Mouse (Mus musculus) 416B (cell line): ENCODE measurements around the gene Becn1.
A peak's percentile ranks its signal among the peaks of the same experiment; 100 is the strongest.

Experiments
- DNase-seq: peaks from one replicate; pipeline ENCODE4 v3.0.0; 2011; ENCODE audit warnings: low read depth

Becn1 gene

DNA sequence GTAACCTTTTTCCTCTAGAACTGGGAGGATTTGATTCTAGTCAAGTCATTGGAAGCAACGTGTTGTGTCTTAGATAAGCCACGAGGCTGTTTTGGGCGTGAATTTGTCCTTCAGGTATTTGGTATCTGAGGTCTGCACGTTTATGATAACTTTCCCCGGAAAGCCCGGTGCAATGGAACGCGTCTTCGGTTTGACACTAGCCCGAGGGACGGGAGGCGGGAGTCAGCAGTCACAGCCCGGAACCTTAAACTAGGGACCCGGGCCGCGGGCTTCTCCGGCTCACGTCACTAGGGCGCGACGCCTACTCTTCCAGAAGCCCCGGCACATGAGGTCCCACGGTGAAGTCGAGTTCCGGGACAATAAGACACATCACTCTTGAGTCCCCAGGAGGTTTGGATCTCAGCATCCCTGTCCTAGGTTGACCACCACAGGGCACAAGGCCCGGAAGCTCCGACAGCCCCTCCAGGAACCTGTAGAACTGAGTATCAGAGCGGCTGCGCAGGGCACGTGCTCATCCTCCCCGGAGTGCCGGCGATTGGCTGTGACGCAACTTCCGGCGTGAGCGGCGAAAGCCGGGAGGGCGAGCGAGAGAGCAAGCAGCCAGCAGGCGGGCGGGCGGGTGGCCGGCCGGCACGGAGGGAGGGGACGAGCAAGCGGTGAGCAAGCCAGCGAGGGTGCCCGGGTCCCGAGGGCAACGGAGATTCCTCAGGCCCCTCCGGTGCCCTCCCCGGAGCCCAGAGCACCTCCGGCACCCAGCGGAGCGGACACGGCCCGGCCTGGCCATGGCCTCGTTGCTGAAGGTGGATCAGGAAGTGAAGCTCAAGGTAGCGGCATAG is 13.8 kb upstream of the Becn1 start, which contains the start of gene Psme3:
TSS of gene Psme3 (plus strand) at position 549 of the 836 bp plus-strand sequence.
- DNase-seq = peak; percentile 97

DNA sequence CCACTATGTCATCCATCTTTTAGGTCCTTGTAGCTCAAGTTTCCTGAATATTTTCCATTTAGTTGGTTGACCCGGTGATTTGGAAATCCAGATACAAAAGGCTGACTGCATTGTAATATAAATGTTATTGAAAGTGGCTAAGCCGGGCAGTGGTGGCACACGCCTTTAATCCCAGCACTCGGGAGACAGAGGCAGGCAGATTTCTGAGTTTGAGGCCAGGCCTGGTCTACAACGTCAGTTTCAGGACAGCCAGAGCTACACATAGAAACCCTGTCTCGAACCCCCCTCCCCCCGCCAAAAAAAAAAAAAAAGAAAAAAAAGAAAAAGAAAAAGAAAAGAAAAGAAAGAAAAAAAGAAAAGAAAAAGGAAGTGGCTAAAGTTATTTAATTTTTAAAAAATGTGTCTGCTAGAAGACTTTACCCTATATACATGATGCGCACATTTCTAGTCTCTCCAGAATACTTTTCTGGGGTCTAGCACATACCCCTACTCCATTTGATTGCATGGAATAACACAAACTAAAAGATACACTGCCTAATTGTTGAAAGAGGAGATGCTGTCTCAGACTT is 13.1 kb upstream of the Becn1 start:
- DNase-seq = peak; percentile 14

DNA sequence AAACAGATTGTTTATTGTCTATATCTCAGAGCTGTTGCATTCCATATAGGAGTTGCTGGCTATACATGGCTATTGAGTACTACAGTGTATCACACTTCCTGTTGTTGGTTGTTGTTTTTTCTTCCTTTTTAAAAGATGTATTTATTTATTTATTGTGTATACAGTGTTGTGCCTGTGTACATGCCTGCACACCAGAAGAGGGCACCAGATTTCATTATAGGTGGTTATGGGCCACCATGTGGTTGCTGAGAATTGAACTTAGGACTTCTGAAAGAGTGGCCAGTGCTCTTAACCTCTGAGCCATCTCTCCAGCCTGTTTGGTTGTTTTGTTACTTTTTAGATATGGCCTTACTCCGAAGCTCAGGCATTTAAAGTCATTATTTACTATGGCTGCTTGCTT is 12.5 kb upstream of the Becn1 start:
- peak; percentile 25 for DNase-seq

DNA sequence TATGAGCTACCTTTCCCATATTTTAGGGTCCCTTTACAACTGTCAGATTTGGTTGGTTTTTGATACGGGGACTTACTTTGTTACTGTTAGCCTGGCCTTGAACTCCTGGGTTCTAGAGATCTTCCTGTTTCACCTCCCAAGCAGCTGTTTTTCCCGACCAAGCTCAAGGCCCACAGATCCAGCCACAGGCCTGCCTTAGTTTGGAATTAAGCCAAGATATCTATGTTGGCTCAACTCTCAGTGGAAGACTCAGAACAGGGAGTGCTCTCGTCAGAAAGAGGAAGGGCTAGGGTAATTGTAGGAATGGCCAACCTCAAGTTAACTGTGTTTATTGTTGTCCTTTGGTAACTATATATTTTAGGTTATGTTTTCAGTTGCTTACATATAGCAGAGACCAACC is 10.1 kb upstream of the Becn1 start:
- peak; percentile 73 for DNase-seq

DNA sequence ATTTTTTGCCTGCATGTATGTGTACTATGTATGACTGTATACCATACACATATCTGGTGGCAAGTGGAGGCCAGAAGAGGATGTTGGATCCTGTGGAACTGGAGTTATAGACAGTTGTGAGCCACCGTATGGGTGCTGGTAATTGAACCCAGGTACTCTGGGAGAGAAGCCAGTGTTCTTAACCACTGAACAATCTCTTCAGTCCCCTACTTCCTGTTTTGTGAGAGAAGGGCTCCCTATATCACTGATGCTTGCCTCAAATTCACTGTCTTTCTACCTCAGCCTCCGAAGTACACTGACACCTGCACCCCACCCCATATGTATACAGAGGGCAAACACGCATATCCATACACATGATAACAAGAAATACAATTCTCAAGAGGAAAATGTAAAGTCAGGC is 9.0 kb upstream of the Becn1 start:
- peak; percentile 21 for DNase-seq

DNA sequence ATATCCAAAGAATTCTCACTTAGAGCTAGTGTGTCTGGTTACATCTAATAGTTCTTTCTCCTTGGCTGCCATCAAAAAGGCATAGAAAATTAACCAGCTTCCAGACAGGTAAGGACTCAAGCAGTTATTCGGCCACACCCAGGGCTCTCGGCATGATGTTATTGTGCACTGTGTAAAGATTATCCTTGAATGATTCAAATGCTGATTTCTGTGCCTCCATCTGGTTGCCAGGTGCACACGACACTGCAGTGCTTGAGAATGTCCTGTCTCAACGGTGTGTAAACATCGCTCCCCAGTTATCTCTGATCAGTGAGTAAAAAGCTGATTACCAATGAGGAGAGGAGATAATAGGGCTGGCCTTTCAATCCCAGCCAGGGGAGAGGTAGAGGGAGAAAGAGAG is 5.7 kb upstream of the Becn1 start:
- no peak for DNase-seq

DNA sequence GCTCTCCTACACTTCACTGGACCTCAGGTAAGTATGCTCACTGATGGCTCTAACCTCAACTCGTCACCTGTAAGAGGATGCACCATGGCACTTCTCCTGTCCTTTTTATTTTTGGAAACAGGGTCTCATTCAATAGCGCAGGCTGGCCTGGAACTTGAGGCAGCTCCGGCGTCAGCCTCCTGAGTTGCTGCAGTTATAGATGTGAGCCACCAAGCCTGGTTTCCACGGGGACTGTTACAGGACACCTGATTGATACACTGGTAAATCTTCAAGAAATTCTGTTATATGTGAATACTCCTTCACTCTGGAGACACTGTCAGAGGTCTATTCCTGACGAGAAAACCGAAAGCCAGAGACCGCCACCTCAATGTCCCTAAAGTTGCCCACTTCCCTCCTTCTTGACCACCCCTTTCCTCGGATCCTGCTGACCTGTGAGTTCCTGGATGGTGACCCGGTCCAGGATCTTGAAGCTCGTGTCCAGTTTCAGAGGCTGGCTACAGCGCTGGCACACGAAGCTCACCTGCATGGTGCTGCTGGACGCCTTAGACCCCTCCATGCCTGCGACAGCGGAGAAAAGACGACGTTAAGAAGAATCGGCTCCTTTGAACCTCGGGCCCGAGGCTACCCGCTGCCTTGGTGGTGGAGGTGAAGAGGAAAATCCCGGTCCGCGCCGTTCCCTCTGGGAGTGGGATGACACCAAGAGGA is 635 bp downstream of the Becn1 start:
- peak; percentile 19 for DNase-seq

DNA sequence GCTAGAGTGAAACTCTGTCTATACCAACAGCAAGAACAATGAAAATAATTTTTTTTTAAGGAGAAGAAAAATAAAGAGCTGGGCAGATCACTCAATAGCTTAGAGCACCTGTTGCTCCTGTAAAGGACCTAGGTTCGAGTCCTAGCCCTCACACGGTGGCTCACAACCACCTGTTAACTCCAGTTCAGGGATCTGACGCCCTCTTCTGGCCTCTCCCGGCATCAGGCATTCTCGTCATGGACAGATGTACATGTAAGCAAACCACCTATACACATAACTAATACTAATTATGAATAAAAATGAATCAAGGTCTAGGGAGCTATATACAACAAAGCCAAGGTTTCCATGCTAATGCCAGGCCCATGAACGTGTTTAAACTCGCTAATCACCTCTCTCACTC is 1.2 kb downstream of the Becn1 start:
- peak; percentile 35 for DNase-seq

DNA sequence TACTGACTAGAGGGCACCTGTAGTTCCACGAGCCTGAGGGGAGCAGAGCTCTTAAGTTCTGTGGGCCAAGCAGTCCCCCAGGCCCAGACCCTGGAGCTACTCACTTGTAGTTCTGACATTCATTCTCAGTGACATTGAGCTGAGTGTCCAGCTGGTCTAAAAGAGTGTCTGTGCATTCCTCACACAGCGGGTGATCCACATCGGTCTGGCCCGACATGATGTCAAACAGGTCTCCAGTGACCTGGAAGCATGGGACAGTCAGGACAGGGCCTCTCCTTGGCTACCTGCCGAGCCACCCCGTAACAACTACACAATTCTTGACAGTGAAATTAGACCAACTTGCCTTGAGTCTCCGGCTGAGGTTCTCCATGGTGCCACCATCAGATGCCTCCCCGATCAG is 6.9 kb downstream of the Becn1 start:
- DNase-seq = no peak

DNA sequence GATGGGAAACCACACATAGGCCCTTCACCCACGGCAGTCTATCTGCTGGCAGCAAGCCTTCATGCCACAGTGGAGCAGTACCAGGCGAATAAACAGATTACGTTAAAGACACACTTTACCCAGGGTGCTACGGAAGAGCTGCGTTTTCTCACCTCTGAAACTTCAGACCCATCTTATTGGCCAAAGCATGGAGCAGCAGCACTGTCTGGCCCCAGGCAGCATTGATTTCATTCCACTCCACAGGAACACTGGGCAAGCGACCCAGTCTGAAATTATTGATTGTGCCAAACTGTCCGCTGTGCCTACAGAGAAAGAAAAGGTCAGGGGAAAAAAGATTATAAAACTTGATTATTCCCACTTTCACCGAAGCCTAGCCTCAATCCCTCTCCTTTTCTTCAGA is 10.9 kb downstream of the Becn1 start:
- DNase-seq = no peak

DNA sequence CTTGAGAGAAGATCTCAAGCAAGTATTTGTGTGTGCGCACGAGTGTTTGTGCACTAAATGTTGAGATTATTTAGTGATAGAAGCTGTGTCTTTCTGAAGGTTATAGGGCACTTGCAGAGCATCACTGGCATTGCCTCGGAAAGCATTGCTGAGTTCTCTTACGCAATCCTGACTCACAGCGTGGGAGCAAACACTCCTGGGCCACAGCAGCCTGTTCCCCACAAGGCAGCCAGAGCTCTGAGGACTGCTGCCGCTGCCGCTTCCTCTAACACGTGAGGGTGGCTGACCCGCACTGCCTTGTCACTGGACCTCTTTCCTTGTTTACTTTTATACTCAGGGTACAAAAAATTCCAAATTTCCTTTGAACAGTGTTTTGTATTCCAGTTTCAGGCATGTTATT is 14.8 kb downstream of the Becn1 start:
- peak; percentile 85 for DNase-seq

DNA sequence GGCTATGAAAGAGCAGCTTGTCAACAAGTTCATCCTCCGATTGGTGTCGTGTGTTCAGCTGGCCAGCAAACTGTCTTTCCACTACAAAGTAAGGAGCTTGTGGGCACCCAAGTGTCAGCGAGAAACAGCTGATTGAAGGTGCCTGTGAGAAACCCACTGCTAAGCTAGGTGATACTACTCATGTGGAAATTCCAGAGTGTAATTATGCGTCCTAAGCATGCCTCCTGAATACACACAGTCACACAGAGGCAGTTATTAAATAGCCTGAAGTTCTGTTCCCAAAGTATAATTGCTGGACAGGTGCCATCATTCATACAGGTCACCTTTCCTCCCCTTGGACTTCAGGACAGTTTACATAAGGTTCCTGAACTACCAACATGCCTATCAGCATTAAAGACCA is 18.3 kb downstream of the Becn1 start:
- no peak for DNase-seq

DNA sequence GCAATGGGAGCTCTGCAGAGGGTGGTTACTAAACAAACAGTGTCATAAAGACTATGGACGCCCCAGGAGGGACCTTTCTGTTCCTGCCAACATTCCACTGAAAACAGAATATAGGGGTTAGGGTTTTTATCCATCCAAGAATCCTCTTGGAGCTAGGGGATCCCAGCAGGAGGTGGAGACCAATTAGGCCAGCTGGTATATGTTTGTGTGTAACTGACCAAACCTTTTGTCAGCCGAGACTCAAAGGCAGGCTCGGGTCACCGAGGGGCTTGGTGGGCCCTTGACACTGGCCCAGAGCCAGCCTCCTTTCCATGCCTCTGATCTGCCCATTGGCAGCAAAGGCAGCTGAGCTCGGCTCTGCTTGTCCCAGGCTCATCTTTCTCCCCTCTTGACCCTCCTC is 19.2 kb downstream of the Becn1 start:
- DNase-seq = no peak

DNA sequence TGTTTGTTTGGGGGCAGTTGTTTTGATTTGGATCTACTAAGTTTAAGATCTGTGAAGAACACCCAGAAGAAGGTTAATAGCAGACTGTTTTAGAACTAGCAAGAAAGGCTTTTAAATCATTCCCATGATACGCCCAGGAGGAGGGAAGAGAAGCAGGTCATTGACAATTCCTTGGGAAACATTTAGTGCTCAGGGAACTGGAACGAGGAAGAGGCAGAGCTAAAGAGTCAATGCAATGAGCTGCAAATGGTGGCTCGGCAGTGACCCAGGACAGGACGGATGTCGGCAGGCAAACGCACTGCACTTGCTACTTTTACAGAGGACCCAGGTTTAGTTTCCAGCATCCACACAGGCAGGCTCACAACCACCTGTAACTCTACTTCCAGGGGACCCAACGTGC is 21.2 kb downstream of the Becn1 start:
- DNase-seq = no peak

DNA sequence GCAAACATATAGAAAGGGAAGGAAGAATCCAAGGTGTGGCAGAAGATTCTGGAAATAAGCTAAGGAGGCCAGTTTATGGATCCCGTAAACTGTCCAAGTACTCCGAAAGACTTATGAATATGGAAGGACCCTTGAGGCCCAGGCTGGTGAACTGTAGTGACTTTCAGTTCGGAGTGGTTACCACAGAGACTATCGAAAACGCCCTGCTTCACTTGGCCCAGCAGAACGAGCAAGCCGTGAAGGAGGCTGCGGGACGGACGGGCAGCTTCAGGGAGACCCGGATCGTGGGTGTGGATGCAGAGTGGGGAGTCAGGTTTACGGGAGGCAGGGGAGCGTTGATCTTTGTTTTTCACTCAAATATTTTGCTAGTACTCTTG is 22.9 kb downstream of the Becn1 start:
- no peak for DNase-seq

DNA sequence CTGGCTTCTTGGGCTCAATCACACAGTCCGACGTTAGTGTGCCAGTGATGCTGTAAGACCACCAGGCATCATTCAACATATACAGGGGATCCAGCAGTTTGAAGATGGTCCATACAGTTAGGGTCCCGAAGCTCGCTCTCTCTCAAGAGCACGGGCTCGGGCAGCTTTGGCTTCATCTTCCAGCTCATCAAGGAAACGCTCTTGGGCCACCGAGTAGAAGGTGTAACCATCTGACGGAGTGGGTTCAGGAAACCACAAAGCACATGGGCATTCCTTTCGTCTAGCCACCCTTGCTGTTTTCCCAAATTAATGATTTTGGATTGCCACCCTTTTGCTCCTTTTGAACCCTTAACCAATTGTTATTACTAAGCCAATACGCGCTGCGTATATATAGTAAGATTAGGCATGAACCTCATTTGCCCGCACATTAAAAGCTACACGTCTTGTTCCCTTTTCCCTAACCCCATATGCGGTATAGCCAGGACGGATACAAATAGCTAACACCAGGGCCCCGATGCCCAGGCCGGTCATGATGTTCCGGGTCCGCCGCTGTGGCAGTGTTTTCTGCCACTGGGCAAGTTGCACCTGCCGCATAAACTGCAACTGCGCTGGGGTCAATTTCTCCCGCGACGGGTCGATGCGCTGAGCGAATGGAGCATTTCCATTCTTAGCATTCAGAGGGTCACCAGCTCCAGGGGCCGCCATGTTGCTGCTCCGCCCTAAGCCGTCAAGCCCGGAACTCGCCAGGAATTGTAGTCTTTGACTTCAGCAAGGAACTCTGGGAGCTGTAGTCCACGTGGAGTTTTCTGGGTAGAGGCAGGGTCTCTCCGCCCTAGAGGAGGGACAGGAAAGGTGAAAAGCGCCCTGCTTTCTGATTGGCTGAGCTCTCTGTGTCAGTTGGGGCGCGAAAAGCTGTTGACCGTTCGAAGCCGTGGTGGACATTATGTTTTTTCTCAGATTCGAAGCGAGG is 23.6 kb downstream of the Becn1 start, which contains the start of the genes Cntd1 and Coa3:
TSS of gene Cntd1 (plus strand) at position 790 of the 970 bp plus-strand sequence.
TSS of gene Coa3 (minus strand) at position 892 of the 970 bp plus-strand sequence.
- peak; percentile 94 for DNase-seq

DNA sequence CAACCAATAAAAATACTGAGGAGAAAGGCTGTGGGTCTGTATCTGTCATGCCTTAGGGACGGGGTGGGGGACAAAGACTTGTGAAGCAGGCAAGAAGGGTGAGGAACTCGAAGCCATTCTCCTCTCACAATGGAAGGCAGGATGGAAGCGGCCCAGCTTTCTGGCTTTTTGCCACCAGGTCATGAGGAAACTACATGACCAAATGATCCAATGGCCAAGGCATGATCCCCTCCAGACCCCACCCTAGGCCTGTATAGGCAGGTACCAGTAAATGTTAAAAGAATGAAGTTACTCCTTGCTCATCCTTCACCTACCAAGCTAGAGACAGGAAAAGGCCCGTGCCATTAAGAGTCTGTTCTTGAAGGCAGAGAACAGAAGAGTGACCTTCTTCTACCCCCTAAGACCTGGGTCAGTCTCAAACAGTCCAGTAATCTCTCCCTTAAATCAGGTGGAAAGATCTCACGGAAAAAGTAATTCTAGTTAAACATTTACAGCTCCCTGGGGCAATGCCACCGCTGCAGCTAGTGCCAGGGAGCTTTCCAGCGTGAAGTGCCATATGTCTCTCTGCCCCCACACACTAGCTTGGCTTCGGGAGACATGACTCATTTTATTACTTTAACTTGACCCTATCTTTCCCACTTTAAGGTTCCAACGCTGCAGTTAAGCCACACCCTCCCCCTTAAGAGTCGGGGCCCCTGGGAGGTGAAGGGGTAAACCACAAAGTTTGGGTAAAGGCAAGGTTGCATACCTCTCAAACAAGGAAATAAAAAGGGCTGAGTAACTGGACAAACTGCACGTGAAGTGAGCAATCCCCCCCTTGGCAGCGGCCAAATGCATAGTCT is 24.5 kb downstream of the Becn1 start:
- DNase-seq = peak; percentile 77

DNA sequence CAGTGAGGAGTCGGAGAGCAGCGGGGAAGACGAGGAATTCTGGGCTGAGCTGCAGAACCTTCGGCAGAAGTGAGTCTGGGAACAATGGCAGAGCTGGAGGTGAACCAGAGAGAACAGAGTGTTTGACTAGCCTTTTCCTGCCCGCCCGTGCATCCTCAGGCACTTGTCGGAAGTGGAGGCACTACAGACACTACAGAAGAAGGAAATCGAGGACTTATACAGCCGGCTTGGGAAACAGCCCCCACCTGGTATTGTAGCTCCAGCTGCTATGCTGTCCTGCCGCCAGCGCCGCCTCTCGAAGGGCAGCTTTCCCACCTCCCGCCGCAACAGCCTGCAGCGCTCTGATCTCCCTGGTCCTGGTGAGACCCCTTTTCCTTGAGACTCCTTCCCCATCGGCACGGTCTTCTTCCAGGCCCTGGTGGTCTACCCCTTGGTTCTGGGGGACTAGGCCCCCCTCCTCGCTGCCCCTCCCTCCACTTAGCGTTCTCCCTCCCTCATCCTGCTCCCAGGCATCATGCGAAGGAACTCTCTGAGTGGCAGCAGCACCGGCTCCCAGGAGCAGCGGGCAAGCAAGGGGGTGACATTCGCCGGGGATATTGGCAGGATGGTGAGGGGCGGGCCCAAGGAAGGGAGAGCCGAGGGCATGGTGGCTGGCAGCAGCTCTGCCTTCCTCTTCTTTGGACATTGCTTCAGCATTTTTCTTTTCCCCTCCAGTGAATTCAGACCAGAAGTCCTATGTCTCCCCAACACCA is 25.6 kb downstream of the Becn1 start:
- DNase-seq = no peak

DNA sequence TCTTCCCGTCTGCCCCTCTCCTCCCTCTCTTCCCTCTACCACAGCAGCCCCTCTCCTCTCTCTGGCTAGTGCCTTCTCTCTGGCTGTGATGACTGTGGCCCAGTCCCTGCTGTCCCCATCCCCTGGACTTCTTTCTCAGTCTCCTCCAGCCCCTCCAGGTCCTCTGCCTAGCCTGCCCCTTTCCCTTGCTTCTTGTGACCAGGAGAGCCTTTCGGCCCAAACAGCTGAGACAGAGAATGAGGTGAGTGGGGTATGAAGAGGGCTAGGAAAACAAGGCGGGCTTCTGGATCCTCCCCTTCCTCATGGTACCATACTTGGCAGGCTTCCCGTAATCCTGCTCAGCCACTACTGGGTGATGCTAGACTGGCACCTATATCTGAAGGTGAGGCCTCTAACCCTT is 26.8 kb downstream of the Becn1 start:
- no peak for DNase-seq

DNA sequence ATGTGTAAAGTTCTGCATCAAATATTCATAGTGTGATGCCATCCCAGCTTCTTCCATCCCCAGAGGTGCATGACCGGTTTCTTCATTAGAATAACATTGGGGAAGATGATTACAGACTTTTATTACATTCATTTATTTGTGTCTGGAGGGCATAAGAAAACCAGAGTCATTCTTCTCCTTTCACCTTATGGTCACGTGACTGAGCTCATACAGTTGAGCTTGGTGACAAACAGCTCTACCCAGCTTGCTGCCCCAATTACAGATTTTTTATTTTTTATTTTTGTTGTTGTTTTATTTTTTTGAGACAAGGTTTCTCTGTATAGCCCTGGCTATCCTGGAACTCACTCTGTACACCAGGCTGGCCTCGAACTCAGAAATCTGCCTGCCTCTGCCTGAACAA is 29.6 kb downstream of the Becn1 start:
- DNase-seq = no peak
